ENCODE assay signal across 8 mouse cellular contexts in the genomic region with DNA sequence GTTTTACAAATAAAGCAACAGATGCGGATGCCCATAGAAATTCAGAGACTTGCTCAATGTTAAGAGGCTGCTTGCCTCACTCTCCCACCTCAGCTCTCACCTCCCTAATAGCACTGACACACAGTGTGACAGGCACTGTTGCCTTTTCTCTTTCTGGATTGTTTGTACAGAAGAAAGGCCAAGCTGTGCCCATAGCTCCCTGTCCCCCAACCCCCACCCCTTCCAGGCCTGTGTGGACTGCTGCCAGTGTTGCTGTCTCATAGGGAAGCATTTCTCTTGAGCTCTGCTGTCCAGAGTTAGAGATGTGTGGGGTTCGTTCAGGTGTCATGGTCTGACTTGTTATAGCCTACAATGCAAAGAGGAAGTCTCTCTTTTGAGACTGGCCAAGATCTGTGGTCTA. TPM values are rescaled to one million over a fixed set of nuclear protein-coding genes. Genes with fewer than 3 reads are reported as not detected.
A peak's percentile ranks its signal among the peaks of the same experiment; 100 is the strongest.
DNase-seq lines count a peak whose midpoint lies in the region; ATAC-seq and TF ChIP-seq lines count a peak whose summit lies in the region.

No protein-coding gene starts in this region.

- H3K79me2 ChIP-seq in myocyte (ENCODE audit: control insufficient read depth, insufficient read depth) = no peaks in the 10 kb centered on the region

- TF ChIP-seq POLR2A in myocyte (IDR thresholded peaks at IDR 0.05; ENCODE audit: insufficient read length, low read depth) = no peak

- 0 out of 2 replicates have a peak, but pooled peaks cover 3% of the 10 kb centered on the region for H3K4me1 ChIP-seq in brown adipose tissue, adult 24 weeks (ENCODE audit: control insufficient read depth, insufficient read depth, insufficient read length, low read length)
- peaks cover 3% of the 10 kb centered on the region for H3K4me1 ChIP-seq in hindbrain, embryonic 16.5 days (ENCODE audit: control insufficient read depth, insufficient read depth, low read depth, low read length)

- 79% methylated on average over 2 of the region's 2 CpGs for WGBS in hindbrain, embryonic 16.5 days

- TF ChIP-seq CTCF in layer of hippocampus, adult 2 months (conservative IDR thresholded peaks at IDR 0.05) = no peak

- no peak for ATAC-seq in hindbrain, embryonic 16.5 days

- no peak overlapping the region for H3ac ChIP-seq in myocyte (ENCODE audit: control insufficient read depth, insufficient read length)

- 0 out of 2 replicates have a peak overlapping the region, but pooled peaks have one; percentile 82 for H3K27ac ChIP-seq in layer of hippocampus, adult 2 months
- no peak overlapping the region for H3K27ac ChIP-seq in brown adipose tissue, adult 24 weeks (replicated peaks; ENCODE audit: low read depth, low read length)
- H3K27ac ChIP-seq in hindbrain, embryonic 16.5 days (ENCODE audit: low read depth, low read length) = no peak overlapping the region

- peak overlapping the region; percentile 89 for H3K4me2 ChIP-seq in hindbrain, embryonic 16.5 days (ENCODE audit: low read length)
- peak overlapping the region; percentile 90 for H3K4me2 ChIP-seq in myocyte (ENCODE audit: low read depth)

- H3K27me3 ChIP-seq in hindbrain, embryonic 16.5 days (replicated peaks; ENCODE audit: control insufficient read depth, insufficient read depth, low read length) = no peaks in the 10 kb centered on the region
- H3K27me3 ChIP-seq in myocyte (ENCODE audit: control insufficient read depth, insufficient read depth, insufficient read length) = no peaks in the 10 kb centered on the region

- no peak for DNase-seq in layer of hippocampus, adult 2 months (ENCODE audit: low spot score in 2 of 2)
- no peak for DNase-seq in layer of hippocampus, postnatal 36 days
- DNase-seq in frontal cortex, postnatal 25 days (ENCODE audit: low spot score in 2 of 2) = no peak
- DNase-seq in layer of hippocampus, adult 9-11 months = no peak
- DNase-seq in layer of hippocampus, adult 18-20 months (ENCODE audit: low spot score in 2 of 2) = no peak

- H3K9me3 ChIP-seq in hindbrain, embryonic 16.5 days (ENCODE audit: control insufficient read depth, low read length) = no peaks in the 10 kb centered on the region

- H3K36me3 ChIP-seq in hindbrain, embryonic 16.5 days (ENCODE audit: control insufficient read depth, insufficient read depth, low read length) = no peaks in the 10 kb centered on the region
- no peaks in the 10 kb centered on the region for H3K36me3 ChIP-seq in myocyte (ENCODE audit: control insufficient read depth, insufficient read depth)

- peak overlapping the region; percentile 84 for H3K4me3 ChIP-seq in layer of hippocampus, adult 2 months
- H3K4me3 ChIP-seq in brown adipose tissue, adult 24 weeks (ENCODE audit: insufficient read depth, low read depth, low read length) = peak overlapping the region; percentile 83
- peak overlapping the region; percentile 58; the same call in 1 of the 2 replicates for H3K4me3 ChIP-seq in hindbrain, embryonic 16.5 days (ENCODE audit: low read length)
- H3K4me3 ChIP-seq in myocyte = peak overlapping the region; percentile 57

- no peak overlapping the region for H3K9ac ChIP-seq in hindbrain, embryonic 16.5 days (ENCODE audit: low read depth, low read length)

TF ChIP-seq in myocyte, 11 proteins besides CTCF, POLR2A, EP300 and RAD21:
- TF ChIP-seq USF1 (IDR thresholded peaks at IDR 0.05; ENCODE audit: low read depth) = no peak
- TF ChIP-seq TCF12 (IDR thresholded peaks at IDR 0.05; ENCODE audit: insufficient read depth, poor library complexity, severe bottlenecking) = no peak
- TF ChIP-seq MAX (IDR thresholded peaks at IDR 0.05; ENCODE audit: low read depth) = no peak
- TF ChIP-seq POLR2AphosphoS2 (IDR thresholded peaks at IDR 0.05; ENCODE audit: insufficient read length, low read depth) = no peak
- TF ChIP-seq E2F4 (IDR thresholded peaks at IDR 0.05; ENCODE audit: insufficient read depth) = no peak
- TF ChIP-seq REST (IDR thresholded peaks at IDR 0.05; ENCODE audit: insufficient read depth, insufficient read length) = no peak
- no peak for TF ChIP-seq CEBPB (IDR thresholded peaks at IDR 0.05; ENCODE audit: insufficient read depth, poor library complexity, severe bottlenecking)
- no peak for TF ChIP-seq MYOD1 (IDR thresholded peaks at IDR 0.05; ENCODE audit: control insufficient read depth in 1 of 3, insufficient read length in 2 of 3, low read depth in 2 of 3)
- no peak for TF ChIP-seq SRF (IDR thresholded peaks at IDR 0.05; ENCODE audit: control insufficient read depth, insufficient read length, low read depth)
- TF ChIP-seq MYOG (IDR thresholded peaks at IDR 0.05; ENCODE audit: control insufficient read depth in 1 of 3, insufficient read depth in 1 of 3, insufficient read length in 2 of 3, low read depth in 2 of 3) = no peak
- no peak for TF ChIP-seq TCF3 (IDR thresholded peaks at IDR 0.05; ENCODE audit: insufficient read length, low read depth)

RNA-seq across cellular contexts. Expression of gene Abhd4, which starts 6.2 kb away (rescaled TPM):
- total RNA-seq in layer of hippocampus, adult 2 months (2021) = 10 to 100 TPM; 49.8 to 55.1 TPM
- total RNA-seq in layer of hippocampus, postnatal 36 days (2021) = 10 to 100 TPM; 55.7 to 56.6 TPM
- polyA plus RNA-seq in brown adipose tissue, adult 24 weeks (2012; ENCODE audit: insufficient read depth, insufficient read length, missing spikeins) = 68.5 and 80.5 TPM in 2 replicates
- polyA plus RNA-seq in hindbrain, embryonic 16.5 days (2015; fragmentation: Nextera tagmentation; extraction: Ambion mirVana) = 70.3 and 75.2 TPM in 2 replicates
- polyA plus RNA-seq in myocyte (2012; fragmentation: generic; extraction: Trizol) = 65.9 TPM
- total RNA-seq in layer of hippocampus, adult 18-20 months (2021) = 10 to 100 TPM; 54.8 to 60.0 TPM

RNA-seq across cellular contexts. Expression of gene Dad1, which starts 6.3 kb away (rescaled TPM):
- total RNA-seq in layer of hippocampus, adult 2 months (2021) = 100 to 1,000 TPM; 119 to 121 TPM
- 100 to 1,000 TPM; 123 to 131 TPM for total RNA-seq in layer of hippocampus, postnatal 36 days (2021)
- 117 and 150 TPM in 2 replicates for polyA plus RNA-seq in brown adipose tissue, adult 24 weeks (2012; ENCODE audit: insufficient read depth, insufficient read length, missing spikeins)
- 391 and 409 TPM in 2 replicates for polyA plus RNA-seq in hindbrain, embryonic 16.5 days (2015; fragmentation: Nextera tagmentation; extraction: Ambion mirVana)
- polyA plus RNA-seq in myocyte (2012; fragmentation: generic; extraction: Trizol) = 324 TPM
- 100 to 1,000 TPM; 123 to 132 TPM for total RNA-seq in layer of hippocampus, adult 18-20 months (2021)

RNA-seq across cellular contexts. Expression of gene Olfr49, which starts 24.5 kb away (rescaled TPM):
- not detected for total RNA-seq in layer of hippocampus, adult 2 months (2021)
- total RNA-seq in layer of hippocampus, postnatal 36 days (2021) = not detected
- polyA plus RNA-seq in brown adipose tissue, adult 24 weeks (2012; ENCODE audit: insufficient read depth, insufficient read length, missing spikeins) = not detected in 2 replicates
- polyA plus RNA-seq in hindbrain, embryonic 16.5 days (2015; fragmentation: Nextera tagmentation; extraction: Ambion mirVana) = not detected in 2 replicates
- polyA plus RNA-seq in myocyte (2012; fragmentation: generic; extraction: Trizol) = not detected
- total RNA-seq in layer of hippocampus, adult 18-20 months (2021) = not detected
